Mouse (Mus musculus): ENCODE measurements at regions not wholly inside any gene's neighbourhood (a gene's known extent, or its start where the extent isn't known, plus 50 kb on each side); places are given as distances from the start of the nearest gene placed in this dataset.

DNA sequence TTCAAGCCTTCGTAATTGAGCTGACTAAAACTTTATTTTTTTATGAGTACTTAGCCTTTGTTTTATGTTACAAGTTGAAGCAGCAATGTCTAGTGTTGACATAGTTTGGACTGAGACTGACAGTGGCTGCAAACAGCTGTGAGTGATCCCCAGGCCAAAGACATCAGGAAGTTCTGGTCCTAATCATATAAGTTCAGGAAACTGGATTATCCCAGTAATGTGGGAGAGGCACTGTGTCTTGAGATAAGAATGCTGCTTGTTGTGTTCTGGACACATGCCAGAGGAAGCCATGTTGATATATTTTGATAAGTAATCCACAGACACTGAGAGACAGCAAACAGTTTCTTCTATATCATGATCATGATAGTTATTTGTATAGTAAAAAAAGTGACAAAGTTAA, 153.4 kb downstream of the Lrriq3 start:
- DNase-seq (ENCODE audit: low spot score in 2 of 2): no peak

- DNase-seq (ENCODE audit: low spot score in 2 of 2): no peak
Observed at GRCm38 (mm10) chr3:155247124-155247523, 153.9 kb downstream of the Lrriq3 start.

DNA sequence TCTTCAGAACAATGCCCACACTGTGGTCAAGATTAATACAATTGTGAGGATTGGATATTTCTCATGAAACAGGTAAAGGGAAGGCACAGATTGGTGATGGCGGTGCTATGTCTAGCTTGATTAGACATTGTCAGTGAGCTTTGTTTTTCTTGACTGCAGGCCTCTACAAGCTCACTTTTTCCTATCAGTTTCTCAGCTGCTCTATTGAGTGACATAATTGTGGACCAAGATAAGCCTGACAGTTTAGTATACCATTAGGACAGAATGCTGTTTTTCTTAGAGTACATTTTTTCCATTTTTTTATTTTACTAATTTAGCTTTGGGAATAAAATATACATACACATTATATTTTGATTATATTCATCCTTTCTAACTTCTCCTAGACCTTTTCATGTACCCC, 154.7 kb downstream of the Lrriq3 start:
- no peak for DNase-seq (ENCODE audit: low spot score in 2 of 2)

GRCm38 (mm10) chr3:155250904-155251303, 157.7 kb downstream of the Lrriq3 start:
- DNase-seq (ENCODE audit: low spot score in 2 of 2): no peak

DNA sequence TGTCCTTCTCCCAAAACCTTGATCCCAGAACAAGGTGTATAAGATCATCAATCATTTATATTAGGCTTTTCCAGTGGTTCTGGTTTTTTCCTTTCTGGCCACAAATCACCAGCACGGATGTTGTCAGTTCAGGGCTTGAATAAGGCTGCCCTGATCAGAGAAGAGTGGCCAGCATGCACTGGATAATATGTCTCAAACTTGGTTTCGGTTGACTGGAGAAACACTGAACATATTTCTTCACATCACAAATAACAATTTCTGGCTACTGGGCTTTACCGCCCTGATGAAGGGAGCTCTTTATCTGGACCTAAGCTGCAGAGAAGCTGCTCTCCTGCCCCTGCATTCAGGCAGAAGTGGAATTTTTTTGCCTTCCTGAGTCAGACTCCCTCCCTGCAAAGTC, 205.0 kb downstream of the Lrriq3 start:
- no peak for DNase-seq (ENCODE audit: low spot score in 2 of 2)

DNA sequence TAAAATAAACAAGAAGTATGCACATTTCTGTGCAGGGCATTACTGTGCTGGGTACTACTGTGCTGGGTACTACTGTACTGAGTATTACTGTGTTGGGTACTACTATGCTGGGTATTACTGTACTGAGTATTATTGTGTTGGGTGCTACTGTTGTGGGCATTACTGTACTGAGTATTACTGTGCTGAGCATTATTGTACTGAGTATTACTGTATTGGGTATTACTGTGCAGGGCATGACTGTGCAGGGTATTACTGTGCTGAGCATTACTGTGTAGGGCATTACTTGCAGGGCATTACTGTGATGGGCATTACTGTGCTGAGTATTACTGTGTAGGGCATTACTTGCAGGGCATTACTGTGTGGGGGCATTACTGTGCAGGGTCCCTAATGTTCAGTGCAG, 205.5 kb downstream of the Lrriq3 start:
- DNase-seq (ENCODE audit: low spot score in 2 of 2): no peak

DNA sequence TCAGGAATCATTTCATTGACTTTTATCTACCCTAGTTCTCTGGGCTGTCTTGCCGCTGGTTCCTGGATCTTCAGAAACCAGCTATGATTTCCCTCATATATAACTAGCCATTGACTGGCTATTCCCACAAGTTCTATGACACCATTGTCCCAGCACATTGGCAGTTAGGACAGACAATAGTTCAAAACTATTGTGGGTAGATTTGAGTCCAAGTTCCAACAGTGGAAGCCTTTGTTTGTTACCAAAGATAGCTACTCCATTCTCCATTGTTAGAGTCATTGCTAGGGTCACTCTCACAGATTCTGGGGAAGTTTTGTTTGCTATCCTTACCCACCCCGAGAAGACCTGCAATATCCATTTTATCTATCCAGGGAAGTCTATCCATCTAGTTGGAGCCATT, 229.1 kb downstream of the Lrriq3 start:
- DNase-seq (ENCODE audit: low spot score in 2 of 2): no peak

- no peak for DNase-seq (ENCODE audit: low spot score in 2 of 2)
Observed at GRCm38 (mm10) chr3:155329701-155330100, 236.5 kb downstream of the Lrriq3 start.

GRCm38 (mm10) chr3:155349185-155349584, 256.0 kb downstream of the Lrriq3 start:
- no peak for DNase-seq (ENCODE audit: low spot score in 2 of 2)

GRCm38 (mm10) chr3:155351636-155352035, 258.4 kb downstream of the Lrriq3 start:
- DNase-seq (ENCODE audit: low spot score in 2 of 2): no peak

- DNase-seq (ENCODE audit: low spot score in 2 of 2): peak; percentile 20 to 40
Observed at GRCm38 (mm10) chr3:155352277-155352802, 259.1 kb downstream of the Lrriq3 start.

- no peak for DNase-seq (ENCODE audit: low spot score in 2 of 2)
Observed at GRCm38 (mm10) chr3:155360399-155360798, 267.2 kb downstream of the Lrriq3 start.

DNA sequence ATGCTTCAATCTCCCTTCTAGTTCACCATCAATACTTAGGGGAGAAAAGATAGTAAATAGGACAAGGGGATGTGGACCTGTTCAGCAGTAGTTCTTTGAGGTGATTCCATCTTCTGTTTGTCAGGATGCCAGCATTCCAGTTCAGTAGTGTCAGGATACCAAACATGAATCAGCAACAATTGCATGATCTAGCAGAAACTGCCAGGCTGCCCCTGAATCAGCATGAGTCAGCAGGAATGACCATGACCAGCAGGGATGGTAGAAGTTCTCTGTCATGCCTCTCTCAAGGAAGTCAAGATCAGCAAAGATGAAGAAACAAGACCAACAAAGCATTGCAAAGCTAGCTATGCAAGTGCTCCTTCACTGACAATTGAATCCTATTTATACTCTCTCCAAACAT, 277.5 kb downstream of the Lrriq3 start:
- DNase-seq (ENCODE audit: low spot score in 2 of 2): no peak

- DNase-seq (ENCODE audit: low spot score in 2 of 2): no peak
Observed at GRCm38 (mm10) chr3:155373591-155373990, 280.4 kb downstream of the Lrriq3 start.

GRCm38 (mm10) chr3:155381910-155382309, 288.7 kb downstream of the Lrriq3 start:
- DNase-seq (ENCODE audit: low spot score in 2 of 2): peak in 1 of 2 experiments; percentile 5

DNA sequence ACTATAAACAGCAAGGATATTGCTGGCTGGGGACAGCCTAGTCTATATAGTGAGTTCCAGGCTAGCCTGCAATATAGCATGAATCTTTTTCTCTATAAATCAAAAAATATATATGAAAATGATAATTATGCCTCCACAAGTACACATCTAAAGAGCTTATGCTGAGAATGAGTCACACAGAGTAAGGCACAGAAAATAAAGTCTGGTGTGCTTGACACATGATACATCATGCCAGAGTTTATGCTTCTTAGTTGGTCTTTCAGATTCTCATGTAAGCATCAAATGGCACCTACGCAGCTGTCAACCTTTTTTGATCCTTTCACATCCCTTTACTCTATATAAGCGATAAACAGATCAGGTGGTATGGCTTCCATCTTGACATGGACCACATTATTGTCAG, 289.6 kb downstream of the Lrriq3 start:
- no peak for DNase-seq (ENCODE audit: low spot score in 2 of 2)

- DNase-seq (ENCODE audit: low spot score in 2 of 2): no peak
Observed at GRCm38 (mm10) chr3:155390666-155391065, 297.4 kb downstream of the Lrriq3 start.

DNA sequence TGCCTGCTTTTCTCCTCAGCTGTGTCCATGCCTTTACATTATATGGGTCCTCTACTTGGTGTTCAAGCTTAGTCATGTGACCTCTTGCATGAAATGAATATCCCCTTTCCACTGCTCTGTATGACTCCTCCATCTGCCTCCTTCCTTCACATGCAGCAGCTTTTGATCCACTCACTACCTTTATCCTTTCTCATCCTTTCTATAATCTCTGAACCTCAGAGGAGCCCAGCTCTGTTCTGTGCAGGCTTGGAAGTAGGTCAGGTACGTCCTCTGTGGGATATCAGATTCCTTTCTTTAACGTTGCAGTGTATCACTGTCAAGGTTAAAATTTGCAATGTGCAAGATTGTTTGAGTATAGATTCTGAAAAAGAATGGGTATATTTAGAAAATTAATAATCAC, 302.9 kb downstream of the Lrriq3 start:
- no peak for DNase-seq (ENCODE audit: low spot score in 2 of 2)

DNA sequence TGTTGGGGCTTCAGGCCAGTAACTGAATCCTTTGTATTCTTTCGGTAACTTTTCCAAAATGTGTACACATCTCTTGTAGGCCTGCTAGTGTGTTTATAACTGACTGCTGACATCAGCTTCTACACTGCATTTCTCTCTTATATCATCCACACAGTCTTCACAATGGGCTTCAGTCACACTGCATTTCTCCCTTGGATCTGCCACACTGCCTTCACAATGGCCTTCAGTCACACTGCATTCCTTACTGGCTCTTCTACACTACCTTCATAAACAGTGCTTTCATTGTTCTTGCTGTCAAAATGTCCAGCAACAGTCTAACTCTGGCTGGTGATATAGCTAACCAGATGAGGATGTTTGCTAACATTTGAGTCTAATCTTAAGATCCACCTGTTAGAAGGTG, 308.5 kb downstream of the Lrriq3 start:
- no peak for DNase-seq (ENCODE audit: low spot score in 2 of 2)

DNA sequence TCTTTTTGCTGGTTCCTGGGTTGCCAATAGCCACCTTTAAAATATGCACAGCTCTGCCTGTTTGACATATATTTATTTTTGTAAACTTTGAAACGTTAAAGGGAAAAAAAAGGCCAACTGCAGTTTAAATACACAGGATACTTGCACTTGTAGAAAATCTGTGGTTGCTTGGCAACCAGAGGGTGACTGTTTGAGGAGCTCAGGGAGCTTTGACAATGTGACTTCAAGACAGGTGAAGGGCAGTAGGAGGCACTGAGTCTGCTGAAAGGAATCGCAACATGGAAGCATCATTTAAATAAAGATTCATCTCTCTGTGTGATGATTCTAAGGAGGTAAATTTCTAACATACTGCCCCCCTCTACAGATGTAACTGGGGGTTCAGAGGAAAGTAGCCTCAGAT, 315.7 kb downstream of the Lrriq3 start:
- no peak for DNase-seq (ENCODE audit: low spot score in 2 of 2)

DNA sequence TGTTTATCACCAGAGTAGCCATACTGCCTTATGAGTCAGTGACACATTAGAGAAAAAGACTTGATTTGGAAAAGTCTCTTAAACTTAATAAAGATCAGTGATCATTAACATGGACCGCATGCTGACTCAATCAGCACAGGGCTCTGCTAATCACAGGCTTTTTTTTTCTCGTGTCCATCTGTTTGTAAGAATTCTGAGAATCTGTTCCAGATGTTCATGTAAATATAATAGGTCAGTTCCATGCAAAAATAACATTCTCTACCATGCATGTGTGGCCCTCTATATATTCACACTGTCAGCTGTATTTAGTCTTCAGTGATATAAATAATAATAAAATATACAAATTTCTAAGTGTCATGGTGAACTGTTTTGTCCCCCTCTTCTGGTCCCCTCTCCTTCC, 316.1 kb downstream of the Lrriq3 start:
- no peak for DNase-seq (ENCODE audit: low spot score in 2 of 2)

- DNase-seq (ENCODE audit: low spot score in 2 of 2): no peak
Observed at GRCm38 (mm10) chr3:155409867-155410266, 316.6 kb downstream of the Lrriq3 start.

DNA sequence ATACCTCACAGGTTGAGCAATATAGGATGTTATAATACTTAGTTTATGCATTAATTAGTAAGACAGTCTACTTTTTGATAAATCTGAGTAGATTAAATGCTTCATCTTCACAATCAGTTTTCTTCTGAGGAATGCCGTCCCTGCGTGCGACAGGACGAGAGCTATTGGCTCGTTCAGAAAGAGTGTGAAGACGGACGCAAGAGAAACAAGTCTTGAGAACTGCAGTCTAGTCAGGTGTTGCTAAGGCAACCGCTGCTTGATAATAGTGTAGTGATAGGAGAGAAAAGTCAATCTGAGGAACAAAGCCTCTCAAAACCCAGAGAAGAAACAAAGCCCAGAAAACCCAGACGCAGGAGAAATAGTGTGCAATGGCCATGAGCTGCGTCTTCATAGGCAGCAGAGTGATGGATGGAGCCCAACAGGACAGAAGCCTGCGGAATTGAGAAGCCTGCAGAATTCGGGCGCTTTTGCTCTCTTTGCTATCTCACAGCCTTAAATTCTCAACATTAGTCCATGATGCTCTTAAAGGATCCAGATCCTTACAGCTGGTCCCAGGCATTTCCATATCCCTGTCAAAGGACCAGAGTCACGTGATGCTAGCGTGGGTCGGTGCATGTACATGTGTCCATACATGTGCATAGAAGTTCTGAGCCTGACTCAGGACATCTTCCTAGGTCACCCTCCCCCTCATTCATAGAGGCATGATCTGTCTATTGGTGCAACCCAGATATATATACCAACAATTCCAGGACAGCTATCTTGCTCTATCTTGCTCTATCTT, 366.7 kb downstream of the Lrriq3 start:
- DNase-seq (ENCODE audit: low spot score in 2 of 2): no peak
